Mouse (Mus musculus): ENCODE measurements around the gene Kif12. TPM values are rescaled to one million over a fixed set of nuclear protein-coding genes. Genes with fewer than 3 reads are reported as not detected.

Kif12 gene
- not detected in 2 replicates for polyA plus RNA-seq (2016; fragmentation: Nextera tagmentation; extraction: Ambion mirVana)

GRCm38 (mm10) chr4:63171969-63172685, at the start of gene Kif12:
TSS of gene Kif12 (minus strand) at chr4:63172131.
- H3K9ac ChIP-seq: no peak within 1 kb of the TSS
- H3K36me3 ChIP-seq (replicated peaks): no peaks in the 10 kb centered on the region
- no peaks in the 10 kb centered on the region for H3K4me1 ChIP-seq
- no peak for ATAC-seq (ENCODE audit: low FRiP score)
- H3K4me3 ChIP-seq (replicated peaks): no peak within 1 kb of the TSS
- H3K27me3 ChIP-seq: peaks cover 25% of the 10 kb centered on the region
- 81% methylated on average over 4 of the region's 4 CpGs for WGBS
- no peaks in the 10 kb centered on the region for H3K9me3 ChIP-seq
- H3K27ac ChIP-seq: no peak within 1 kb of the TSS
- H3K4me2 ChIP-seq: no peak within 1 kb of the TSS

GRCm38 (mm10) chr4:63221096-63221958, 49.4 kb upstream of the Kif12 start:
- Histone ChIP-seq H3K9me3 (no peaks in the 10 kb centered on the region), H3K36me3 (replicated peaks) (no peaks in the 10 kb centered on the region), H3K27ac (no peak overlapping the region), H3K27me3 (peaks cover 6% of the 10 kb centered on the region; the same call in 1 of the 2 replicates), H3K4me1 (peaks cover 6% of the 10 kb centered on the region), H3K4me2 (no peak overlapping the region), H3K9ac (no peak overlapping the region), H3K4me3 (replicated peaks) (no peak overlapping the region)
- ATAC-seq (ENCODE audit: low FRiP score): no peak
- 88% methylated on average over 15 of the region's 15 CpGs for WGBS

GRCm38 (mm10) chr4:63219635-63220034, 47.7 kb upstream of the Kif12 start:
- Histone ChIP-seq H3K4me1 (peaks cover 18% of the 10 kb centered on the region), H3K27me3 (peaks cover 15% of the 10 kb centered on the region), H3K9me3 (no peaks in the 10 kb centered on the region), H3K36me3 (replicated peaks) (no peaks in the 10 kb centered on the region), H3K4me2 (no peak overlapping the region), H3K9ac (no peak overlapping the region), H3K27ac (no peak overlapping the region), H3K4me3 (replicated peaks) (no peak overlapping the region)
- no peak for ATAC-seq (ENCODE audit: low FRiP score)
- 89% methylated on average over 6 of the region's 6 CpGs for WGBS

- ATAC-seq (ENCODE audit: low FRiP score): no peak
- 86% methylated on average over 3 of the region's 3 CpGs for WGBS
- Histone ChIP-seq H3K9me3 (no peaks in the 10 kb centered on the region), H3K9ac (no peak overlapping the region), H3K27ac (no peak overlapping the region), H3K4me3 (replicated peaks) (no peak overlapping the region), H3K4me2 (no peak overlapping the region), H3K27me3 (peaks cover 20% of the 10 kb centered on the region), H3K36me3 (replicated peaks) (no peaks in the 10 kb centered on the region), H3K4me1 (peaks cover 24% of the 10 kb centered on the region)
Observed at GRCm38 (mm10) chr4:63219059-63219458, 47.1 kb upstream of the Kif12 start.

- peaks cover 29% of the 10 kb centered on the region for H3K4me1 ChIP-seq
- 90% methylated on average over 6 of the region's 6 CpGs for WGBS
- H3K9me3 ChIP-seq: no peaks in the 10 kb centered on the region
- no peaks in the 10 kb centered on the region for H3K36me3 ChIP-seq (replicated peaks)
- no peak overlapping the region for H3K4me3 ChIP-seq (replicated peaks)
- H3K9ac ChIP-seq: no peak overlapping the region
- ATAC-seq (ENCODE audit: low FRiP score): no peak
- no peak overlapping the region for H3K4me2 ChIP-seq
- H3K27me3 ChIP-seq: peaks cover 35% of the 10 kb centered on the region
- no peak overlapping the region for H3K27ac ChIP-seq
Observed at GRCm38 (mm10) chr4:63217513-63217912, 45.6 kb upstream of the Kif12 start.

DNA sequence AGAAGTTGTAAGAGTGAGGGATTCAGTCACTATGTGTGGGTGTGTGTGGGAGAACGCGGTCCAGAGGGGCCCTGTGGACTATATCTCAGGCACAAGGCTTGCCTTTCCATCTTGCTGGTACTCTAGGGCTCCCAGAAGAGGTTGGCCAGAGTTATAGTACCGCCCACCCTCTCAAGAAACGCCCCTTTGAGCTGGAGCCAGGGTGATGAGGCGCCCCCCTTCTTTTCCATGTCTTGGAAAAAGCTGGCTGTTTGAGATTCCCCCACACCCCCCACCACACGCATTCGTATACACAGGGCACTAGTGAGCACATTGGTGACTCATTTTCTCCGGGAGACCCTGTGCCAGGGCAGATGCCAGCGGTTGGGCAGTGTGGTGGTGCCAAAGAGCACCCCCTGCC, 44.6 kb upstream of the Kif12 start:
- H3K4me1 ChIP-seq: peaks cover 29% of the 10 kb centered on the region
- peaks cover 44% of the 10 kb centered on the region for H3K27me3 ChIP-seq
- no peaks in the 10 kb centered on the region for H3K9me3 ChIP-seq
- ATAC-seq (ENCODE audit: low FRiP score): peak; percentile 40
- H3K27ac ChIP-seq: no peak overlapping the region
- peak overlapping the region; percentile 70; the same call in 1 of the 2 replicates for H3K9ac ChIP-seq
- H3K36me3 ChIP-seq (replicated peaks): no peaks in the 10 kb centered on the region
- peak overlapping the region; percentile 78 for H3K4me3 ChIP-seq (replicated peaks)
- WGBS: 26% methylated on average over 9 of the region's 9 CpGs
- peak overlapping the region; percentile 100 for H3K4me2 ChIP-seq

GRCm38 (mm10) chr4:63215993-63216531, 44.1 kb upstream of the Kif12 start:
- no peaks in the 10 kb centered on the region for H3K36me3 ChIP-seq (replicated peaks)
- peak overlapping the region; percentile 100 for H3K4me2 ChIP-seq
- ATAC-seq (ENCODE audit: low FRiP score): peak; percentile 78
- H3K9me3 ChIP-seq: no peaks in the 10 kb centered on the region
- peak overlapping the region; percentile 78 for H3K4me3 ChIP-seq (replicated peaks)
- no peak overlapping the region for H3K27ac ChIP-seq
- under 1% methylated on average over 24 of the region's 24 CpGs for WGBS
- H3K9ac ChIP-seq: peak overlapping the region; percentile 70
- peaks cover 29% of the 10 kb centered on the region for H3K4me1 ChIP-seq
- peaks cover 49% of the 10 kb centered on the region for H3K27me3 ChIP-seq

DNA sequence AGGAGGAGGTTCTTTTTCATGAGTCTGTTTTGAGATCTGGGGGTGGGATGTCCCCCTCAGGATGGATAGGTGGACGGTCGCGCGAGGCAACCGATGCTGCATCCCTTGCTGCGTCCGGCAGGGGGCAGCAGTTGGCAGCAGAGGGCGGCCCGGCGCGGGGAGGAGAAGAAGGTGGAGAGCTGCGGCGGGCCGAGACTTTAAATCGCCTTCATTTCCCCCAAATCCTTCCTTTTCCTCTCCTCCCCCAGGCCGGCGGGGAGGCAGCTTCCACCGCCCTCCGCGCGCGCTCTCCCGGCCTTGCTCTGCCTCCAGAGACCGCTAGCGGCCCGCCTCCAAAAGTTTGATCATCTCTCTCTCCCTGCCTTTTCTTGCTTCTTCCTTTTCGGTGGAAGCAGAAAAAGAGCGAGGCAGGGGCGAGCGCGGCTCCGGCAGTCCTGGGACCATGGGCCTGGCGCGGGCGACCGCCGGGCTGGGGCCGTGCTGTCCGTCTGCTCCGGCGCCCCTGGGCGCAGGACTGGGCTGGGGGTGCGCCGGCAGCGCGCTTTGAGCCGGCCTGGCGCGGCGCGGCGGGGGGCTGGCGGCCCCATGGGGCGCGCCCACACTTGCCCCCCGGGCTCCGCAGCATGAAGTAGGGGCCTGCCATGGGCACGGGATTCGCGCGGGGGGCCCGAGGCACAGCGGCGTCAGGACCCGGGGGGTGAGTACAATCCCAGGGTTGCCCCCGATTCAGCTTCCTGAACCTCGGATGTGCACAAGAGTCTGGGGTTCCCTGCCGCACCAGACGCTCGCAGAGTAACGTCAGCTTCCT, 43.5 kb upstream of the Kif12 start:
- H3K9me3 ChIP-seq: no peaks in the 10 kb centered on the region
- peak overlapping the region; percentile 70 for H3K9ac ChIP-seq
- H3K27ac ChIP-seq: no peak overlapping the region
- H3K4me3 ChIP-seq (replicated peaks): peak overlapping the region; percentile 78
- peaks cover 29% of the 10 kb centered on the region for H3K4me1 ChIP-seq
- peak overlapping the region; percentile 100 for H3K4me2 ChIP-seq
- peak; percentile 62 for ATAC-seq (ENCODE audit: low FRiP score)
- WGBS: 1% methylated on average over 62 of the region's 71 CpGs
- H3K27me3 ChIP-seq: peaks cover 49% of the 10 kb centered on the region
- no peaks in the 10 kb centered on the region for H3K36me3 ChIP-seq (replicated peaks)

- peak within 1 kb of the TSS; percentile 100 for H3K4me2 ChIP-seq
- no peaks in the 10 kb centered on the region for H3K9me3 ChIP-seq
- no peak within 1 kb of the TSS for H3K27ac ChIP-seq
- under 1% methylated on average over 59 of the region's 61 CpGs for WGBS
- peak within 1 kb of the TSS; percentile 78 for H3K4me3 ChIP-seq (replicated peaks)
- peak; percentile 34 for ATAC-seq (ENCODE audit: low FRiP score)
- peaks cover 49% of the 10 kb centered on the region for H3K27me3 ChIP-seq
- peaks cover 29% of the 10 kb centered on the region for H3K4me1 ChIP-seq
- no peaks in the 10 kb centered on the region for H3K36me3 ChIP-seq (replicated peaks)
- peak within 1 kb of the TSS; percentile 38; the same call in 1 of the 2 replicates for H3K9ac ChIP-seq
Observed at GRCm38 (mm10) chr4:63213907-63214621, 42.1 kb upstream of the Kif12 start, which contains the start of gene Col27a1. TSS of gene Col27a1 (plus strand) at chr4:63214004.

GRCm38 (mm10) chr4:63205583-63205982, 33.7 kb upstream of the Kif12 start:
- H3K9ac ChIP-seq: no peak overlapping the region

DNA sequence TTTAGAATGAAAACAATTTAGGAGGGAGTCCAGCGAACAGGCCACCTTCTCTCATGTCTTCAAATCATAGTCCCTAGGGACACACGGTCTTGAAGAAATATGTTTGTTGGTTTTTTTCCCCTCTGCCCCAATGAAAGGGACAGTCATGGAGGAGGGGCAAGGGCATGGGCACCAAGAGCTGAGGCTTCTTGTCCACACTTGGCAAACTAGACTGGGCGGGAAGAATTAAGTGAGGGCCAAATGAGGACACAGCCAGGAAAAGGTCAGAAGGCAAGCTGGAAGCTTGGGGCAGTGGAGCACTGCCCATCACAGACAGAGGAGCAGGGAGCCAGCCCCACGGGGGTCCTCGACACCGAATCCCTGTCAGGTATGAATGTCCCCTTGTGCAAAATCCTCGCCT, 31.9 kb upstream of the Kif12 start:
- no peaks in the 10 kb centered on the region for H3K27me3 ChIP-seq
- H3K36me3 ChIP-seq (replicated peaks): no peaks in the 10 kb centered on the region
- H3K27ac ChIP-seq: no peak overlapping the region
- no peak overlapping the region for H3K9ac ChIP-seq
- WGBS: 89% methylated on average over 7 of the region's 7 CpGs
- no peak overlapping the region for H3K4me3 ChIP-seq (replicated peaks)
- H3K4me2 ChIP-seq: no peak overlapping the region
- no peak for ATAC-seq (ENCODE audit: low FRiP score)
- H3K4me1 ChIP-seq: no peaks in the 10 kb centered on the region
- no peaks in the 10 kb centered on the region for H3K9me3 ChIP-seq

More at GRCm38 (mm10) chr4:63205583-63205982, 33.7 kb upstream of the Kif12 start:
- Histone ChIP-seq H3K4me3 (replicated peaks) (no peak overlapping the region), H3K27ac (no peak overlapping the region), H3K4me2 (no peak overlapping the region), H3K9me3 (no peaks in the 10 kb centered on the region), H3K27me3 (no peaks in the 10 kb centered on the region; the same call in 1 of the 2 replicates), H3K36me3 (replicated peaks) (no peaks in the 10 kb centered on the region), H3K4me1 (no peaks in the 10 kb centered on the region)
- no peak for ATAC-seq (ENCODE audit: low FRiP score)
- 87% methylated on average over 7 of the region's 7 CpGs for WGBS

All from forebrain, embryonic 12.5 days (tissue).